Mouse (Mus musculus) liver, adult (tissue): ENCODE data around the gene Fam168b.

Source experiments
- GATA4 ChIP-seq: IDR thresholded peaks from 2 replicates; pipeline ENCODE4 v1.6.1; 2014; ENCODE audit warnings: mild to moderate bottlenecking, low read length; ENCODE audit not compliant: insufficient replicate concordance

Gene Fam168b

DNA sequence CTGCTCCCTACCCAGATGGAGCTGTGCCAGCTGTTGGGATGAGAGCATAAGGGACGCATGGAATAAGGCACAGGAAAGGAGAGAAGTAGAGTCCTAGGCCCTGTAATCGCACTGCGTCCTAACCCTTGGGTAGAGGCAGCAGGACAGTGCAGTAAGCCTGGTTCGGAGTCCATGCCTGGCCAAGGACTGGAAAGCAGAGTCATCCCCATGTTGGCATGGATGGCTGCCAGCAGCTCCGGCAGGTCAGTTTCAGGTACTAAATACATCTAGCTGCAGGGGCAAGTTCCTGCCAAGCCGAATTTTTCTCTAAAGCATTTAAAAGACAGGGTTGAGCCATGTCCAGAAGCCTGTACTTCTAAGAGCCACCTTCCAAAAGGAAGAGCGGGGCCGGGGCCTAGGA lies 34.4 kb downstream of the Fam168b start:
- no peak for TF ChIP-seq GATA4

DNA sequence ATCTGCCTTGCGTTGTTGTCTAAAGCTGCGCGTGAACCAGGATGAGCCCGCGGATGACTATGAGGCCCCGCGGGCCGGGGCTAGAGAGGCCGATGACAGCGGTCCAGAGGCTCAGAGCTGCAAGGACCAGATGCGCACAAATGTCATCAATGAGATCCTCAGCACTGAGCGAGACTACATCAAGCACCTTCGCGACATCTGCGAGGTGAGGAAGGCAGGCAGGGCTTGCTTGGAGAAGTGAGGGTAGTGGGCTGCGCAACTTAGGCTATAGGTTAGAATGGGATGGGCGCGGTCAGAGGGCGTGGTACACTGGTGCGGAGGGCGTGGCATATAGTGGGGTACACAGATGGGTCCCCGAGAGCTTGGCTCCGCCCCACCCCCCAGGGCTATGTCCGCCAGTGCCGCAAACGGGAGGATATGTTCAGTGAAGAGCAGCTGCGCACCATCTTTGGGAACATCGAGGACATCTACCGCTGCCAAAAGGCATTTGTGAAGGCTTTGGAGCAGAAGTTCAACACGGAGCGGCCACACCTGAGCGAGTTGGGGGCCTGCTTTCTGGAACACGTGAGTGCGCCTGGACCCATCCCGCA lies 36.8 kb downstream of the Fam168b start:
- TF ChIP-seq GATA4, result no peak

DNA sequence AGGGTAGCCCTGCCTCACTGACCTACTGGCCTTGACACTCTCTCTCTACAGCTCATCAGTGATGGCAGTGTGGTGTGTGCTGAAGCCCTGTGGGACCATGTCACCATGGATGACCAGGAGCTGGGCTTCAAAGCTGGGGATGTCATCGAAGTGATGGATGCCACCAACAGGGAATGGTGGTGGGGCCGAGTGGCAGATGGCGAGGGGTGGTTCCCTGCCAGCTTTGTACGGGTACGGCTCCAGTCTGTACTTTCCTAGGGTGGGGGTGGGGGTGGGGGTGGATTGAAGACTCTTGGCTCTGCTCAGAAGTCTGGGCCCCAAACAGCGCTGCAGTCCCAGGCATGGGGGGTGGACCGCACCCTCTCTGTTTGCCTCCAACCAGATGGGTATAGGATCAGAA lies 38.0 kb downstream of the Fam168b start:
- TF ChIP-seq GATA4, result no peak

DNA sequence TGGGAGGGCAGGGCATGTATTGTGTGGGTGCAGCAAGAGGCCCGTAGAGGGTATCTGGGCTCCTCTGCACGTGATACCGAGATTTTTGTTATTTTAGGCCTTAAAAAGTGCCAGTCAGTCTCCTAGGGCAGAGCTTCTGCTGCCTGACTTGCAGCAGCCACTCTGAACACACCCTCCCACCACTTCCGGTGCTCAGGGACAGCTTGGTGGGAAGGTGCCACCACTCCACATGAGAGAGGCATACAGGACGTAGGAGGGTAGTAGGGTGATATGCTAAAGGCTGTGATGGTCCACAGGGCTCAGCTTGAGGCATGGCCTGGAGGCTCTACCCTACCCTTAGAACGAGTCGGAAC lies 40.6 kb downstream of the Fam168b start:
- no peak for TF ChIP-seq GATA4

DNA sequence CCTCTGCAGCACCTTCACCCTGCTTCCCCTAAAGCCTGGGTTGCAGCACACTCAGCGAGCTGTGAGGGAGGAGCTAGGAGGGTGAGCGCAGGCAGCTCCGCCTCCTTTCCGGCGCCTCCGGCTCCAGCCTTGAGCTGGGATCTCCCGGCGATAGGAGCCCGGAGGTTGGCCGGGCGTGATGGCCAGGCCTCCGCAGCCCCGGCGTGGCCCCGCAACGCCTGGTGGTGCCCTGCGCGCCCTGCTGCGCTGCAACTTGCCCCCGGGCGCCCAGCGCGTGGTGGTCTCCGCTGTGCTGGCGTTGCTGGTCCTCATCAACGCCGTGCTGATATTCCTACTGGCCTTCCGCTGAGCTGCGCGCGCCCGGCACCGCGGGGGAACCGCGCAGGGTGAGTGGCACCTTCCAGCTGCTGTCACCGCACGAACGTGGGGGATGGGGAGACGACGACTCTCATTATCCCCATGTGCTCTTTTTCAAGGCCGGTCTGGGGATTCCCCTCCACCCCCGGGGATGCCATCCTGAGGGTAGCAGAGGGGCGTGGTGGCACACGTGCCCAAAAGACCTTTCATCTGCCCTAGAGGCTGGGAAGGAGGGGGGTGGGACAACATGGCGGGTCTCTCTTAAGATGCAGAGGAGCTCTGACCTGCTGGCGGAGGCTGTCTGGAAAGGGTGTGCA lies 41.1 kb downstream of the Fam168b start:
- no peak; the same call in 1 of the 2 replicates for TF ChIP-seq GATA4

DNA sequence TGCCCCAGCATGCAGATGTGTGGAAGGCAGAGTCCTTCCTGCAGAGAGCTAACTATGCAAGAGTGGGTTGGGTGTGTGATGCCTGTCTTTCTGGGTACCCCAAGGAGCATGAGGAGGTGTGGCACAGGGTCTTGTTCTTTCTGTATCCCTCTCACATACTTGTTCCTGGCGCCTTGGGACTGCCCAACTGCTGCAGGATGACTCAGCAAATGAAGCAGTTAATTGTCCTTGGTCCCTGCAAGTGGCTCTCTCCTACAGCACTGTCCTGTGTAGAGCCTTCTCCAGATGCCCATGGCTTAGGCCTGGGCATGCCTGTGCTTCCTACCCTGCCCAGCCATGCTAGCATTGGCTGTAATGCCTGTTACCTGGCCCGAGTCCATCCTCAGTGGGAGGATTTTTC lies 43.7 kb downstream of the Fam168b start:
- no peak for TF ChIP-seq GATA4

DNA sequence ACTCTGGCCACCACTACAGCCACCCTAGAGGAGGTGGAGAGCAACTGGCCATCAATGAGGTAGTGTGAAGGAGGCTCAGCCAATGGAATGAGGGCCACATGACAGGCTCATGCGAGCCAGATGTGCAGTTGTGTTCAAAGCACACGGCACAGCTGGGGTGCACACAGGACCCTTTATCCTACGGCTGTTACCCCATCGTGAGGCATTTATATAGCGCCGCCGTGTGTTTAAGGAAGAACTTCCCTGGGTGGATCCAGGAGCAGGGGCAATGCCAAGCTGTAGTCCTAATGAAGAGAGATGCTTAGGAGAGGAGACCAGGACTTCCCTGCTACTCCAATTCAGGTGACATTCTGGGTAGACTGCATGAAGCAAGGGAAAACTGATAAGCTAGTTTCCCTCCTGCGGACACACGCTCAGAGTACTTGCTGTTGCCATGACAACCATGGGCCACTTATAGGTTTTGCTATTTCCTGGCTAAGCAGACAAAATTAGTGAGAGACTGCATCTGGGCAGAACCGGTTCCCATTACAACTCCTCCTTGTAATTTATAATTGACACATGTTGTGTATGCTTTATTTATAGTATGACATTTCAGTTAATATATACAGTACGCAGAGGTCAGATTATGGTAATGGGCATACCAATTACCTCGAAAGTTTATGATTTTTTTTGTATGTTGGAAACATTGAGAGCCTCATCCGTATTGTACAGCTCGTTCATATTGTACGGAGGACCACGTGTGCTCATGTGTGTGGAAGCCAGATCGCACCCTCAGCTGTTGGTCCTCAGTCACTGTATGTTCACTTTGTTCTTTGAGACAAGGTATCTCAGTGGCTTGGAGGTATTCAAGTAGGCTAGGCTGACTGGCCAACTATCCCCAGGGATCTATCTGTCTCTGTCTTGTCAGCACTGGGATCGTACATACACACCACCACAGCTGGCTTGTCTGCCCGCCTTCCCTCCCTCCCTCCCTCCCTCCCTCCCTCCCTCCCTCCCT lies 49.3 kb downstream of the Fam168b start:
- no peak for TF ChIP-seq GATA4

DNA sequence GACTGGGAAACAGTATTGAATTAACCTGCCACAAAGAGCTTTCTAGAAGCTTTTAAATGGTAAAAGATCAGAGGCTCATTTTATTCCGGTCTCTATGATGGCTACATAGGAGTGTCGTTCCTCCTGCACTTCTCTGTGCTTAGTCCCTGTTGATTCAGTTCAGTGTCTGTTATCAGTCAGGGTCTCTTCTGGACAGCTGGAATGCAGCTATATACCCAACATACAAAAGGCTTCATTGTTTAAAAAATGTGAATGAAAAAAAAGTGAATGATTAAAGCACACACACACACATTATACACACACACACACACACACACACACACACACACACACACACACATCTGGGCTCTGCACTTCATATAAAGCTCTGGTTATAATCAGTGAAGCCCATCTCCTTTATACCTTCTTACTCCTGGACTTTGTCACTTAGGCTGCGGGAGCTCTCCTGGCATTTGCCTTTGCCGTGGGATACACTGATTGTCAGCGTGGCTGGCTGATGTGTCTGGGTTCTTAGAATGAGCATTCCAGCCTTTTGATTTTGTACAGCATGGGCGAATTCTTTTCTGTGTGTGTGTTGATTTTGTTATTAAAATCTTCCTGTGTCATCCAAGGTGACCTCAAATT lies 59.2 kb downstream of the Fam168b start:
- TF ChIP-seq GATA4, result no peak

DNA sequence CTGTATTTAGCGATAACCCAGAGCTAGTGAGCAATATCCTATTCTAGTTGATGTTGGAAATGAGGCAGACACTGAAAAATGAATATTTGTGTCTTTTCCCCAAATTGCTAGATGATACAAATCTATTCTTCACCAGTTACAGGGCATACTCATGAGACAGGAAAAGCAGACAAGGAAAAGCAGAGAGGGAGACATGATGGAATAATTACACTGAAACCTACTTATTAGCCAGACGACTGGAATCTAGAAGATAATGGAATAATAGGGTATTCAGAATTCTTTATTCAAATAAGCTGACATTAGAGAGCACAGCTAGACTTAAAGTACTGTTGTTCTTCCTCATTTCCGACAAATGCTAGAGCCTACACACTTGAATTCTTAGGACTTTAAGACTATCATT lies 67.0 kb downstream of the Fam168b start:
- no peak for TF ChIP-seq GATA4

DNA sequence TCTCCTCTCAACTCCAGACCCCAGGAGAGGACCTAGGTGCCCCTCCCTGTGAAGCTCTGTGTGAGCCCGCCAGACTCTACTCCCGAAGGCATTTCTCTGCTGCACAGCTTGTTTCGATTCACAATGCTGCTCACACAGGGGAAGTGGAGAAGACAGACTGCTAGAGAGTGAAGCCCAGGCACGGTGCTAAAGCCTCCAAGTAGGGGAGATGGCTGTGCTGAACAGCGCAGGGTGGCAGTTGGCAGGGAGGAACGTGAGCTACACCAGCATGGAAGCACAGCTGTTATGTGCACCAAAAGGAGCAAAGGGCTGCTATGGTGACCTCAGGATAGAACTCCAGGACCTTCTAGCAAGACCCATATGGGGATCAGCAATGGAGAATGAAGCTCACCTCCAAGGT lies 74.0 kb downstream of the Fam168b start:
- TF ChIP-seq GATA4, result no peak

DNA sequence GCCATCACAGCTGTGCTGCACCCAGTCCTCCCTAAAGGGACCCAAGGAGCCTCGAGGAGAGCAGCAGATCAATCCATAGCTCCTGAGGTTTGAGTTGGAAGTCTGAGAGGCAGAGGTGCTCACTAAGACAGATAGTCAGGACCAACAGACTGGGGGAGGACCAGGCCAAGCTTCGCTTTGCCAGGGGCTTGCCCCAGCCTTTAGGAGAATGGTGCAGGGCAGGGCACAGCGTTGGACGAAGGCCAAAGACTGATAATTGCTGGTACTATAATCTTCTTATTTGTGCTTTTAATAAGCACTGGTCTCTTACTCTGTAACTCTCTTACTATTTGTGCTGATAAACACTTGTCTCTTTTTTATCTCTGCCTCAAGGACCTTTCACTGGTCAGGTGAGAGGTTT lies 75.0 kb downstream of the Fam168b start:
- no peak for TF ChIP-seq GATA4

DNA sequence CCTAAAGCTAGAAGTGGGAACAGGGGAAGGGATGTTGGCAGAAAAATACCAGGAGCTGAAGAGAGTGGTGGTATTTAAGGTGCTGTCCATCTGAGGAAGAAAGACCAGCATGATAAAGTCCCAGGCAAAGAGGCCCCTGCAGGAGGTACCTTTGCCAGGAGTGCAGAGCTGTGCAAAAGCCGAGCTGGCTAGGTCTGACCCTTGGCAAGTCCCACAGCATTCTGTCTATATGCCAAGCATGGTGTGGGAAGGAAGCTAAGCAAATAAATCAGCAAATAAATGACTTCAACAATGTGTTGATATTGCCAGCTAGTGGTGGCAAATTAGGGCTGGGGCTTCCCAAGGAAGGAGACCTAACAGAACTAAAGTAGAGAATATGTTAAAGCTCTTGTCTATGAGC lies 76.0 kb downstream of the Fam168b start:
- TF ChIP-seq GATA4, result no peak
